Mouse (Mus musculus) MEL (cell line): ENCODE data around the gene Igf2bp3. TPM values are rescaled to one million over a fixed set of nuclear protein-coding genes. Genes with fewer than 3 reads are reported as not detected.

Experiments
- DNase-seq: peaks from one replicate; pipeline ENCODE4 v3.0.0; 2011; ENCODE audit warnings: low read depth, low spot score
- H3K27ac ChIP-seq: 2 replicates; pipeline ENCODE4 v1.5.1; 2012; ENCODE audit warnings: low read depth, mild to moderate bottlenecking, control low read depth, low read length, moderate library complexity; ENCODE audit not compliant: control insufficient read depth
- H3K27me3 ChIP-seq, 2 experiments: fragments of 150-350 bp in 1 of 2; sonication (generic) in 1 of 2; 2 replicates each; pipeline ENCODE4 v1.6.1; 2012; ENCODE audit warnings: low read length in 2 of 2, mild to moderate bottlenecking in 2 of 2, improper control_type of control experiment in 1 of 2, moderate library complexity in 1 of 2; ENCODE audit not compliant: insufficient read depth in 2 of 2, control insufficient read depth in 1 of 2
- H3K36me3 ChIP-seq, 2 experiments: 2 replicates each; pipeline ENCODE4 v1.6.1; 2012 to 2014; ENCODE audit warnings: low read length in 2 of 2, improper control_type of control experiment in 1 of 2, inconsistent platforms in 1 of 2, mild to moderate bottlenecking in 1 of 2; ENCODE audit not compliant: insufficient read depth in 2 of 2, control insufficient read depth in 1 of 2
- H3K4me1 ChIP-seq, 2 experiments: fragments of 150-350 bp in 1 of 2; sonication (generic) in 1 of 2; 2 replicates each; pipeline ENCODE4 v1.6.1; 2012; ENCODE audit warnings: low read length in 2 of 2, improper control_type of control experiment in 1 of 2, mild to moderate bottlenecking in 1 of 2; ENCODE audit not compliant: insufficient read depth in 2 of 2, control insufficient read depth in 1 of 2
- H3K4me3 ChIP-seq, 2 experiments: fragments of 150-350 bp in 1 of 2; sonication (generic) in 1 of 2; 2 replicates each; pipeline ENCODE4 v1.5.1; 2012; ENCODE audit warnings: low read depth in 2 of 2, low read length in 2 of 2, mild to moderate bottlenecking in 2 of 2, moderate library complexity in 2 of 2, control low read depth in 1 of 2, improper control_type of control experiment in 1 of 2; ENCODE audit not compliant: control insufficient read depth in 1 of 2, insufficient read depth in 1 of 2
- H3K79me2 ChIP-seq: 2 replicates; pipeline ENCODE4 v1.6.1; 2012; ENCODE audit warnings: mild to moderate bottlenecking, low read length, moderate library complexity; ENCODE audit not compliant: control insufficient read depth, poor library complexity, insufficient read depth
- H3K9ac ChIP-seq: 2 replicates; pipeline ENCODE4 v1.6.1; 2012; ENCODE audit warnings: low read depth, mild to moderate bottlenecking, control low read depth, low read length, moderate library complexity; ENCODE audit not compliant: control insufficient read depth, poor library complexity, severe bottlenecking
- H3K9me3 ChIP-seq: fragments of 150-350 bp; sonication (generic); replicated peaks from 2 replicates; pipeline ENCODE4 v1.6.1; 2012; ENCODE audit warnings: mild to moderate bottlenecking, low read length, improper control_type of control experiment, moderate library complexity; ENCODE audit not compliant: insufficient read depth
- BHLHE40 ChIP-seq: IDR thresholded peaks from 2 replicates; pipeline ENCODE4 v1.6.1; 2012; ENCODE audit warnings: low read depth, mild to moderate bottlenecking, inconsistent platforms, low read length, improper control_type of control experiment, borderline replicate concordance
- CHD1 ChIP-seq: IDR thresholded peaks from 2 replicates; pipeline ENCODE4 v1.6.1; 2012; ENCODE audit warnings: low read depth, mild to moderate bottlenecking, inconsistent platforms, low read length, improper control_type of control experiment
- E2F4 ChIP-seq: IDR thresholded peaks from 2 replicates; pipeline ENCODE4 v1.6.1; 2011; ENCODE audit warnings: low read depth, low read length, improper control_type of control experiment, borderline replicate concordance
- ELF1 ChIP-seq: IDR thresholded peaks from 2 replicates; pipeline ENCODE4 v1.6.1; 2014; ENCODE audit warnings: low read depth, mild to moderate bottlenecking, inconsistent platforms, low read length, improper control_type of control experiment, moderate library complexity
- GATA1 ChIP-seq: IDR thresholded peaks from 2 replicates; pipeline ENCODE4 v1.6.1; 2011; ENCODE audit warnings: low read depth, low read length, improper control_type of control experiment
- HCFC1 ChIP-seq: IDR thresholded peaks from 2 replicates; pipeline ENCODE4 v1.6.1; 2012; ENCODE audit warnings: low read depth, mild to moderate bottlenecking, inconsistent platforms, low read length, improper control_type of control experiment, moderate library complexity
- JUND ChIP-seq: IDR thresholded peaks from 2 replicates; pipeline ENCODE4 v1.6.1; 2011; ENCODE audit warnings: low read depth, mild to moderate bottlenecking, improper control_type of control experiment, low read length
- MAX ChIP-seq: IDR thresholded peaks from 2 replicates; pipeline ENCODE4 v1.6.1; 2011; ENCODE audit warnings: low read length, improper control_type of control experiment
- MEF2A ChIP-seq: IDR thresholded peaks from 2 replicates; pipeline ENCODE4 v1.6.1; 2014; ENCODE audit warnings: low read depth, mild to moderate bottlenecking, inconsistent platforms, low read length, improper control_type of control experiment; ENCODE audit not compliant: poor library complexity, insufficient replicate concordance, severe bottlenecking; ENCODE audit errors: extremely low read depth
- NRF1 ChIP-seq: IDR thresholded peaks from 2 replicates; pipeline ENCODE4 v1.6.1; 2014; ENCODE audit warnings: low read depth, mild to moderate bottlenecking, inconsistent platforms, low read length, improper control_type of control experiment, moderate library complexity; ENCODE audit not compliant: poor library complexity, insufficient read depth, severe bottlenecking
- POLR2AphosphoS2 ChIP-seq: IDR thresholded peaks from 2 replicates; pipeline ENCODE4 v1.6.1; 2011; ENCODE audit warnings: low read length, improper control_type of control experiment
- POLR2AphosphoS5 ChIP-seq: IDR thresholded peaks from 2 replicates; pipeline ENCODE4 v1.6.1; 2012; ENCODE audit warnings: low read depth, borderline replicate concordance, mild to moderate bottlenecking, inconsistent platforms, low read length, moderate library complexity, mixed read lengths
- RCOR1 ChIP-seq: IDR thresholded peaks from 2 replicates; pipeline ENCODE4 v1.6.1; 2012; ENCODE audit warnings: low read depth, mild to moderate bottlenecking, inconsistent platforms, low read length, improper control_type of control experiment
- SMC3 ChIP-seq: IDR thresholded peaks from 2 replicates; pipeline ENCODE4 v1.6.1; 2011; ENCODE audit warnings: low read depth, low read length, improper control_type of control experiment
- TAL1 ChIP-seq: IDR thresholded peaks from 2 replicates; pipeline ENCODE4 v1.6.1; 2012; ENCODE audit warnings: mild to moderate bottlenecking, inconsistent platforms, low read length, moderate library complexity, mixed read lengths
- UBTF ChIP-seq: IDR thresholded peaks from 2 replicates; pipeline ENCODE4 v1.6.1; 2012; ENCODE audit warnings: low read depth, mild to moderate bottlenecking, inconsistent platforms, low read length, improper control_type of control experiment, moderate library complexity, borderline replicate concordance; ENCODE audit not compliant: insufficient read depth
- USF2 ChIP-seq, 2 experiments: IDR thresholded peaks; 2 replicates each; pipeline ENCODE4 v1.6.1; 2011 to 2012; ENCODE audit warnings: improper control_type of control experiment in 2 of 2, low read length in 2 of 2, borderline replicate concordance in 1 of 2, inconsistent platforms in 1 of 2, low read depth in 1 of 2, mild to moderate bottlenecking in 1 of 2; ENCODE audit not compliant: insufficient read depth in 1 of 2
- polyA plus RNA-seq, 2 experiments: library from polyadenylated mRNA; stranded (reverse) in 1 of 2; unstranded in 1 of 2; fragments of >175 nt in 1 of 2; fragments of >200 nt in 1 of 2; gene quantifications; 2 replicates each; pipeline versions ENCODE4 v1.2.1 to v1.2.4; 2012; ENCODE audit warnings: low replicate concordance in 2 of 2, low read depth in 1 of 2; ENCODE audit not compliant: insufficient read length in 2 of 2, insufficient read depth in 1 of 2, missing spikeins in 1 of 2
- total RNA-seq: library from RNA; depleted of rRNA; stranded (reverse); fragments of 300-350 nt; gene quantifications from 2 replicates; pipeline ENCODE4 v1.2.3, GENCODE M21; 2012

Igf2bp3 gene
- total and polyA plus RNA-seq, 3 experiments: 0.12 to 0.29 TPM; not detected in 1

GRCm38 (mm10) chr6:49156170-49156825, 58.5 kb downstream of the Igf2bp3 start:
- H3K27ac ChIP-seq: no peak overlapping the region
- H3K9ac ChIP-seq: no peak overlapping the region
- H3K36me3 ChIP-seq: no peaks in the 10 kb centered on the region
- H3K79me2 ChIP-seq: no peaks in the 10 kb centered on the region
- no peaks in the 10 kb centered on the region for H3K4me1 ChIP-seq
- no peak overlapping the region for H3K4me3 ChIP-seq
- DNase-seq: no peak
- no peaks in the 10 kb centered on the region for H3K9me3 ChIP-seq
- TF ChIP-seq GATA1: no peak
- no peak for TF ChIP-seq SMC3
- no peak for TF ChIP-seq NRF1
- TF ChIP-seq POLR2AphosphoS5: no peak
- TF ChIP-seq MEF2A: no peak
- TF ChIP-seq TAL1: no peak
- no peak for TF ChIP-seq UBTF
- TF ChIP-seq CHD1: no peak
- no peak for TF ChIP-seq HCFC1
- H3K27me3 ChIP-seq: peaks cover 0 to 2% of the 10 kb centered on the region in 2 experiments; a peak in 1 of 4 replicates

GRCm38 (mm10) chr6:49151465-49151864, 63.3 kb downstream of the Igf2bp3 start:
- Histone ChIP-seq H3K4me1 (no peaks in the 10 kb centered on the region), H3K4me3 (no peak overlapping the region), H3K9ac (no peak overlapping the region), H3K9me3 (no peaks in the 10 kb centered on the region), H3K36me3 (no peaks in the 10 kb centered on the region), H3K27me3 (no peaks in the 10 kb centered on the region; a peak in 1 of 4 replicates), H3K79me2 (no peaks in the 10 kb centered on the region), H3K27ac (no peak overlapping the region)
- TF ChIP-seq JUND: no peak
- TF ChIP-seq E2F4: no peak
- no peak for TF ChIP-seq MAX
- no peak for TF ChIP-seq USF2 (IDR thresholded peaks at IDR 0.05; ENCODE audit: borderline replicate concordance in 1 of 2, insufficient read depth in 1 of 2, low read depth in 1 of 2, low read length in 2 of 2)
- TF ChIP-seq RCOR1: no peak
- TF ChIP-seq POLR2AphosphoS2: no peak
- no peak for TF ChIP-seq ELF1
- TF ChIP-seq BHLHE40: no peak
- DNase-seq: no peak
